Mouse (Mus musculus): Measurements from ENCODE around the gene Mphosph10. TPM values are rescaled to one million over a fixed set of nuclear protein-coding genes. Genes with fewer than 3 reads are reported as not detected.

Gene Mphosph10
- polyA plus RNA-seq (2014; fragmentation: Illumina TruSeq; extraction: RNeasy Lipid Tissue Mini Kit (QIAGEN cat#74804); ENCODE audit: low read depth, low replicate concordance), result 12.9 TPM

DNA sequence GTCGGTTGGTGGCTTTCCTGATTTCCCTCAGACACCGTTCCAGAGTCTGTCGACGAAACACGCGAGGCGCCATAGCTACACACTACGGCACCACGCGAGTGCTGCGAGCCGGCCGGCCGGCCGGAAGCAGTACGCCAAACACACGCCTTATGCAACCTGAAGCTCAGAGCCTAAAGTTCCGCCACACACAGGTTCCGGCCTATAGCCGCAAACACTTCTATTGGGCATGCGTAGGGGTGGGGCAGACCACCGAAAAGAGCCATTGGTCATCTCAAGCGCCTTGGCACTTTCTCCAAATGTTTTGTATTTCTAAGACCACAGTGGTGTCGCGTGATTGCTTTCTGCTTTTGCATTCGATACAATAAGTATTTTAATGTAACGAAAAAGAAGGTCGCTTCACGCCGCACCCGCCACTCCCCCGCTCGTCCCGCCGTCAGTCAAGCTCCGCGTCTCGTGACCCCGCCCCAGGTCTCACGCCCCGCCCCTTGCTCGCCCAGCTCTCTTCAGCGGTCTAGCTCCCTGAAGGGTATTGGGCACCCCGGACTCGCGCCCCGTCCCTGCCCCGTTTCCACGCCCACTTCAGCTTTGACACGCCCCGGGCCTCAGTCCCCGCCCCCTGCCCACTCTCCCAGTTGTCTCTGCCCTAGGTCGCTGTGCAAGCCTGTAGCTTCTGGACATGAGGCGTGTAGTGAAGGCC, at the start of gene Mphosph10, which contains the start of gene Mcee:
TSS of gene Mphosph10 (minus strand) at position 147 of the 697 bp plus-strand sequence.
TSS of gene Mcee (plus strand) at position 486 of the 697 bp plus-strand sequence.

GRCm38 (mm10) chr7:64373830-64374562, 18.1 kb downstream of the Mphosph10 start, which contains the start of gene Fan1:
Fan1 (minus strand) TSS chr7:64374095.

Other genes starting within 250 kb of the Mphosph10 start
- gene Trpm1, start 238.4 kb downstream of the Mphosph10 start, polyA plus RNA-seq (2014; fragmentation: Illumina TruSeq; extraction: RNeasy Lipid Tissue Mini Kit (QIAGEN cat#74804); ENCODE audit: low read depth, low replicate concordance), result 1.5 TPM
- 11.4 TPM for gene Mtmr10, start 104.6 kb downstream of the Mphosph10 start, polyA plus RNA-seq (2014; fragmentation: Illumina TruSeq; extraction: RNeasy Lipid Tissue Mini Kit (QIAGEN cat#74804); ENCODE audit: low read depth, low replicate concordance)
- 6.3 TPM for gene Fan1, start 18.2 kb downstream of the Mphosph10 start, polyA plus RNA-seq (2014; fragmentation: Illumina TruSeq; extraction: RNeasy Lipid Tissue Mini Kit (QIAGEN cat#74804); ENCODE audit: low read depth, low replicate concordance)
- 82.4 TPM for gene Mcee, start 339 bp upstream of the Mphosph10 start, polyA plus RNA-seq (2014; fragmentation: Illumina TruSeq; extraction: RNeasy Lipid Tissue Mini Kit (QIAGEN cat#74804); ENCODE audit: low read depth, low replicate concordance)
- 0.71 TPM for gene Apba2, start 109.4 kb upstream of the Mphosph10 start, polyA plus RNA-seq (2014; fragmentation: Illumina TruSeq; extraction: RNeasy Lipid Tissue Mini Kit (QIAGEN cat#74804); ENCODE audit: low read depth, low replicate concordance)

Measured in adipose tissue, adult 10 weeks (tissue).